Mouse (Mus musculus) left cerebral cortex, adult 2 months (tissue): ENCODE measurements at regions not wholly inside any gene's neighbourhood (a gene's known extent, or its start where the extent isn't known, plus 50 kb on each side); places are given as distances from the start of the nearest gene placed in this dataset.

Experiments used
- DNase-seq, 2 experiments: peaks; one replicate each; pipeline ENCODE4 v3.0.0; 2021 to 2022; ENCODE audit warnings: low spot score in 2 of 2, mixed read lengths in 1 of 2; ENCODE audit errors: extremely low spot score in 1 of 2
- H3K27ac ChIP-seq: fragments of 200-600 bp; 2 replicates; pipeline ENCODE4 v1.8.1; 2022
- H3K4me3 ChIP-seq: fragments of 200-600 bp; 2 replicates; pipeline ENCODE4 v1.8.1; 2022
- CTCF ChIP-seq: fragments of 200-600 bp; IDR thresholded peaks from 2 replicates; pipeline ENCODE4 v1.8.1; 2022; ENCODE audit warnings: antibody characterized with exemption, mild to moderate bottlenecking, moderate library complexity
- intact Hi-C: fragments of 180-260 bp; cut with DNase I; formaldehyde crosslinking; loops from one replicate; pipeline ENCODE4 v1.15.1; 2025

- intact Hi-C loops: no loop called here
- TF ChIP-seq CTCF: no peak
These were observed 180.2 kb upstream of the Ppfia2 start for GRCm38 (mm10) chr10:106289951-106290350.

GRCm38 (mm10) chr10:106290736-106291135 lies 179.4 kb upstream of the Ppfia2 start:
- TF ChIP-seq CTCF: no peak

More at GRCm38 (mm10) chr10:106289951-106290350, 180.2 kb upstream of the Ppfia2 start:
- no peak for DNase-seq
- no peak overlapping the region for H3K27ac ChIP-seq
- no peak overlapping the region for H3K4me3 ChIP-seq

GRCm38 (mm10) chr10:106295501-106295900 lies 174.6 kb upstream of the Ppfia2 start:
- intact Hi-C loops: no loop called here
- TF ChIP-seq CTCF: no peak
- no peak for DNase-seq
- Histone ChIP-seq H3K27ac (no peak overlapping the region), H3K4me3 (no peak overlapping the region)

More at GRCm38 (mm10) chr10:106290736-106291135, 179.4 kb upstream of the Ppfia2 start:
- Histone ChIP-seq H3K4me3 (no peak overlapping the region), H3K27ac (no peak overlapping the region)
- DNase-seq: no peak
- intact Hi-C loops: no loop called here

GRCm38 (mm10) chr10:106335166-106335565 lies 135.0 kb upstream of the Ppfia2 start:
- H3K4me3 ChIP-seq: no peak overlapping the region
- intact Hi-C loops: no loop called here
- H3K27ac ChIP-seq: no peak overlapping the region
- no peak for TF ChIP-seq CTCF
- DNase-seq: no peak

DNA sequence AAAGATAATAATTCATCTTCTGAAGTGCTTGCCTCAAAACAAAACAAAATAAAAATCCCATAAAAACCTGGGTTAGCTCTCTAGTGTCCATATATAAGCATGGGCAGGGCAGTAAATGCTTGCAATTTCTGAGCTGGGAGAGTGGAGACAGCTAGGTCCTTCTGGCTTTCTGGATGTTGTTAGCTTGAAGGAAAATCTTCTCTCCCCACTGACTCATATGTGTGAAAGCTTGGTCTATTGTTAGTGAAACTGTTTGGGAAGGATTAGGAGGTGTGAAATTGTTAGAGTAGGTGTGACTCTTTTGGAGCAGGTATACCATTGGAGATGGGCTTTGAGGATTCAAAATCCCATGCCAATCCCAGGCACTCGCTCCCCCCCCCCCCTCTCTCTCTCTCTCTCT lies 118.5 kb upstream of the Ppfia2 start:
- no peak overlapping the region for H3K4me3 ChIP-seq
- intact Hi-C loops: no loop called here
- no peak overlapping the region for H3K27ac ChIP-seq
- no peak for DNase-seq
- no peak for TF ChIP-seq CTCF

GRCm38 (mm10) chr10:106375653-106376052 lies 94.5 kb upstream of the Ppfia2 start:
- H3K27ac ChIP-seq: no peak overlapping the region
- no peak for DNase-seq
- no peak overlapping the region for H3K4me3 ChIP-seq
- intact Hi-C loops: no loop called here
- TF ChIP-seq CTCF: no peak

DNA sequence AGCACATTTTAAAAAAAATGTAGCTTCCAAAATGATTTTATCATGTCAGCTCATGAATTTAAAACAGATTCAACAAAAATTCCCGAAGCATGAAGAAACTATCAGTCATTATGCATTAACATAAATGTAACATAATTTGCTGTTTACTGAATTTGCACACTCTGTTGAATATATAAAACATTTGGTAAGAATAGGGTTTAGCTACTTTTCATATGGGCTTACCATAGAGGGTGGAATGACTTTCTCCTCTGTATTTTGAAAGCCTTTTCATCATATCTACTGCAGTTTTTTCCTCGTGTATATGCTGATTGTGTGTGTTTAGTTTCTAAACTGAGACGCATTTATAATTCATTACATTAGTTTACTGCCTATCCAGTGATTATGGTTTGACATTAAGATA lies 94.0 kb upstream of the Ppfia2 start:
- no peak overlapping the region for H3K4me3 ChIP-seq
- no peak for TF ChIP-seq CTCF
- intact Hi-C loops: no loop called here
- no peak for DNase-seq
- H3K27ac ChIP-seq: no peak overlapping the region

- intact Hi-C loops: loop anchor here (1.0 kb wide), 1 partner anchor 205 kb away; no protein-coding TSS in a partner anchor
- Histone ChIP-seq H3K4me3 (no peak overlapping the region), H3K27ac (no peak overlapping the region)
- TF ChIP-seq CTCF: peak; percentile 49
- peak in 1 of 2 experiments; percentile 11 for DNase-seq
These were observed 89.5 kb upstream of the Ppfia2 start for GRCm38 (mm10) chr10:106380628-106381027.

DNA sequence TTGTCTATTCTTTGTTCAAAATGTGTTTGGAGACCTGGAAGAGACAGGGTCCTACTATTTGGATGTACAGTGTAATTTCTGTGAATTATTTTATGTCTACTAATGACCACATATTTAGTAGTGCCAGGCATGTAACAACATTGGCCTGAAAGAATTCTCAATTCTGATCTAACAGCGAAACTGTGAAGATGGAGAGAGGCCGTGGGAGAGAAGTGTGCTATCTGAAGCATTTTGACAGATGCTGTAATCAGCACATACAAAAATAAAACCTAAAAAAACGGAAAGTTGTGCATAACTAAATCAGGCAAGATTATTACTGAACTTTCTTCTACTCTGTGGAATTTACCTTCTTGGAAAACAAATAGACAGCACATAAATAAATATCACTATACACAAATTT lies 61.4 kb upstream of the Ppfia2 start:
- no peak for DNase-seq
- Histone ChIP-seq H3K27ac (no peak overlapping the region), H3K4me3 (no peak overlapping the region)
- TF ChIP-seq CTCF: no peak
- intact Hi-C loops: loop anchor here (1.0 kb wide), 1 partner anchor 148 kb away; no protein-coding TSS in a partner anchor

- no peak overlapping the region for H3K27ac ChIP-seq
- DNase-seq: no peak
- H3K4me3 ChIP-seq: no peak overlapping the region
- no peak for TF ChIP-seq CTCF
- intact Hi-C loops: no loop called here
These were observed 57.0 kb upstream of the Ppfia2 start for GRCm38 (mm10) chr10:106413181-106413580.

DNA sequence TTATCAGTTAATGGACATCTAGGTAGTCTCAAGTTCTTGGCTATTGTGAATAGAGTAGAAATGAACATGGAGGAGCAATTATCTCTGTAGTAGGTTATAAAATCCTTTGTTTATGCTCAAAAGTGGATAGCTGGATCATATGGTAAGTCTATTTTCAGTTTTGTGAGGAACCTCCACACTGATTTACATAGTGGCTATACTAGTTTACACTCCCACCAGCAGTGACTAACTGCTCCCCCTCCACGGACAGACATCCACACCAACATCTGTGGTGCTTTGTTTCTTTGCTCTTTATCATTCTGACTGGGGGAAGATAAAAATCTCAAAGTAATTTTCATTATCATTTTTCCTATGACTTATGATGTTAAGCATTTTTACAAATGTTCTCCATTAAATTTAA lies 55.1 kb upstream of the Ppfia2 start:
- DNase-seq: peak in 1 of 2 experiments; percentile 13
- H3K4me3 ChIP-seq: no peak overlapping the region
- intact Hi-C loops: loop anchor here (1.0 to 2.0 kb wide), 3 partner anchors 54 to 154 kb away; no protein-coding TSS in a partner anchor

GRCm38 (mm10) chr10:106417156-106417555 lies 53.0 kb upstream of the Ppfia2 start:
- Histone ChIP-seq H3K4me3 (no peak overlapping the region), H3K27ac (no peak overlapping the region)
- TF ChIP-seq CTCF: no peak
- intact Hi-C loops: no loop called here
- DNase-seq: no peak

More for the DNA sequence above, 55.1 kb upstream of the Ppfia2 start:
- TF ChIP-seq CTCF: no peak
- H3K27ac ChIP-seq: no peak overlapping the region
